Mouse (Mus musculus) thymus, postnatal 4 days (tissue): Measurements from ENCODE around the gene Osbpl2.

Experiments used
- DNase-seq: peaks from one replicate; pipeline ENCODE4 v3.0.0; 2021

The Osbpl2 gene

GRCm38 (mm10) chr2:180204501-180204900 lies 85.4 kb downstream of the Osbpl2 start:
- no peak for DNase-seq

- DNase-seq = no peak
Observed at GRCm38 (mm10) chr2:180205083-180205955, 86.2 kb downstream of the Osbpl2 start.

- DNase-seq = no peak
Observed at GRCm38 (mm10) chr2:180205956-180206280, 86.8 kb downstream of the Osbpl2 start.

- peak; percentile 60 for DNase-seq
Observed at GRCm38 (mm10) chr2:180207840-180208239, 88.7 kb downstream of the Osbpl2 start.

- DNase-seq = no peak
Observed at GRCm38 (mm10) chr2:180208976-180209375, 89.9 kb downstream of the Osbpl2 start.

GRCm38 (mm10) chr2:180212255-180212654 lies 93.1 kb downstream of the Osbpl2 start:
- no peak for DNase-seq
